Mouse (Mus musculus) thymus, postnatal 36 days (tissue): ENCODE measurements around the gene Mrpl41.
A peak's percentile ranks its signal among the peaks of the same experiment; 100 is the strongest.

Experiments
- DNase-seq, 2 experiments: peaks; one replicate each; pipeline ENCODE4 v3.0.0; 2022; ENCODE audit warnings: mixed read lengths in 2 of 2

The Mrpl41 gene

DNA sequence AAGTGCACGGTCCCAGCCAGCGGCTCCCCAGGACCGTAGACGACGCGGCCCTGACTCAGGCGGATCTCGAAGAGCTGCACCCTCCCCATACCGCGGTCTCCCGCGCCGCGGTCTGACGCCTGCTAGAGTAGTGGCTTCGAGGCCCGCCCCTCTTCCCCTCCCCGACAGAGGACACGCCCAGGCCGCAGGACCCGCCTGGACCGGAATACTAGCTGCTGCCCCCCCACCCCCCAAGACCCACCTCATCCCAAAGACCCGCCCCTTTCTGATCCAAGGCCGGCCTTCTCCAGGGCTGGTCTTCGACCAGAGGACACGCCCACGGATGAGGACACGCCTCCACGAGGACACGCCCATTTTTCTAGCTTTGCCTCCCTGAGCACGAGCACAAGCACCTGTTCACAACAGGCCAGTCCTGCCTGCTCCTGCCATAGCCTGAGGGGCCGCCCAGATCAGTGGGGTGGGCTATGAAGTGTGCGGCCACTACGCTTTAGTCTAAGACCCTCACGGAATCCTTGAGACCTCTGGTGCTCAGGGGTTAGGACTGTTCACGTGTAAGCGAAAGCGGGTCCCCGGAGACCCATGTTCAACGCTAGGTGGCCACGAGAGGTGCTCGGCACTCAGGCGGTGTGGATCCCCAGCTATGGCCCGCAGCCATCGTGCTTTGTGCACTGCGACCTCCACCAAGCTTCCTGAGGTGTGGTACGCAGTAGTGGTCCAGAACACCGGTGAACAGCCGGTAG, 39.7 kb downstream of the Mrpl41 start, which contains the start of gene Arrdc1:
TSS of gene Arrdc1 (minus strand) at position 196 of the 740 bp plus-strand sequence.
- DNase-seq: peak; percentile 94 to 95

DNA sequence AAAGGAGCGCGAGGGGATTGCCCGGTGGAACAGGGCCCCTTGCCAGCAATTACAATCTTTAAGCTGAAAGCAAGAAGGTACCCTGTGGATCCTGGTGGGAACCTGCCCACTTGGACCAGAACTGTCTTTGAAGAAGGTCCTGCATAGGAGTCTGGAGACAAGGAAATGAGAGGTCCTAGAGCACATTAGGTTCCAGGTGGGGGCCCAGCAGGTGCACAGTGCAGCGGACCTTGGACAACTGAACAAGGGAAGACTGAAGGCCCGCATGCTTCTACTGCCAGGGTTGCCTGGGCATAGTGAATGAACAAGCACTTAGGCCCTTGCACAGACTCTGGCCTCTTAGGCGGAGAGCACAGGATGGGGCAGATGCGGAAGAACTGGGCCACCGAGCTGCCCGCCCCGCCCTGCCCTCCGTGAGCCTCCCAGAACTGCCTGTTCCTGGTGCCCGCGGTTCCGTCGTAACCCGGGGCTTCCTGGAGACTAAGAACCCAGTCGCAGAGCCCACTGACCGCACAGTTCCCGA, 40.4 kb downstream of the Mrpl41 start:
- no peak for DNase-seq

DNA sequence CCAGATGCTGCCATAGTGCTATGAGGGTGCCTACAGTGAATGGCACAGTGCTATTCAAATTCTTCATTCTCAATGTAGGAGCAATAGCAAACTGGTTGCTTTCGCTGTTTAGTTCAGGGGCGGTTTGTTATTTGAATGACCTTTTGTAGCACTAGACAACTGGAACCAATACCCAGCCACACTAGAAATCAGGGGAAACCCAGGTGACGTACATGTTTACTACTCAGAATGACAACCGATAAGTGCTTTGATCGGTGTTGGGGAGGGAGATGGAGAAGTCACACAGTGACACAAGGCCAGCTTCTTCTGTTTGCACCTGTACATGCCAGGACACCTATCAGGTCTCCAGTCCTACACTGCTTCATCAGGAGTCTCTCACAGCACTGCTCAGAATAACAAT, 45.3 kb downstream of the Mrpl41 start:
- DNase-seq: no peak

DNA sequence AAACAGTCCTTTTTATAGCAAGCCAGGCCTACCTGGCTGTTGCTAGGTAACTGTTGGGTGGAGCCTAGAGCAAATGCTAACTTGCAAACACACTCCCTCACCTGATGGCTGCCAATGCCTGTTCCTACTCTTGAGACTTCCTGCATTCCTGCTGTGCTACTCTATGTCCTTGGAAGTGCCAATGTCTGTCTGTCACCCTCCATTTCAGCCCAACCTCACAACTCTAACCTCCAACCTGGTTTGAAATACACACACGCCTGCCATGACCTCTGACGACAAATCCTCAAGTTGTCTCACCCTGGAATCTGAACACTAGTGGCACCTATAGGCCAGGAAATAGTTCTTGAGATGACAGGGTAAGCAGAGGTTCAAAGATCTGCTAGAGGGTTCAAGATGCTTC, 45.8 kb downstream of the Mrpl41 start:
- DNase-seq: no peak

DNA sequence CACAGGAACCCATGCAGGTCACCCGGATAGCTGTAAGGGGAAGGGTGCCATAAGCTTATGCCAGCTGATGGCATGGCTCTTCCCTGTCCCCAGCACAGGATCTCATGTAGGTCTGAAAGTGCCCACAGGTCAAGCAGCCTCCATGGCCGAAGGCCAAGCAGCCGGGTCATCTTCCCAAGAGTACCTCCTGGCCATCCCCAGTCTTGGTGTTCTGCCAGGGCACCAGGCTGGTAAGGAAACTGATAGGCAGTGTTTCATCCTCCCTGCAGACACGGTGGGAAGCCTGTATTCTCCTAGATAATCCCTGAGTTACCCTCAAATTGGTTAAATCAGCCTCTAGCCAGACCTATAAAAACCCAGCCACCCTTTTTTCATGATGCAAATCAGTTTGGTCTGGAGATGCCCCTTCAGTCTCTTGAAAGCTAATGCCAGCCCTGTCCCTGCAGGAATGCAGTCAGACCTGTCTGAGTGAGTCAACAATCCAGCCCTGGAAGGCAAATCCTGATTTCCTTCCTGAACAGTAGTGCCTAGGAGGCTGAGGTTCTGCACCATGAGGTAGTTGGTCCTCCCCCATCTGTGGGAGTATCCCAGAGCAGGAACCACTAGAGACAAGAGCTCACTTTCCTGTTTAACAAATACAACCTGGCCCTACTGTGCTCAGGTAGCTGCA, 47.0 kb downstream of the Mrpl41 start:
- no peak for DNase-seq

DNA sequence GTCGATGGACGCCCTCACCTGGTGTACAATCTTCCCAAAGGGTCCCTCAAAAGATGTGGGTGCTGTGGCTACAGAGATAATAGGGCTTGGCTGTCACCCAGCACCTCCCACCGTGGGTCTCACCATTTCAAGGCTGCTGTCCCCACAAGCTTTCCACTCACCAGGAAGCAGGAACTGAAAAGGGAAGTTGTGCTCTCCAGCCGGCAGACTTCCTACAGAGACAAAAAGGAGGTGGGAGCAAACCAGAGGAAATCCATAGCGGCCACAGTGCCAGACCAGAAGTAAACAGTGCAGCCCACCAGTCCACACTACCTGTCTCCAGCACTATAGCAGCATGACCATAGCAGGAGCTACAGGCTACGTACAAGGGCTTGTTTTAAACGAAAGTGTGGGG, 47.9 kb downstream of the Mrpl41 start:
- DNase-seq: no peak

DNA sequence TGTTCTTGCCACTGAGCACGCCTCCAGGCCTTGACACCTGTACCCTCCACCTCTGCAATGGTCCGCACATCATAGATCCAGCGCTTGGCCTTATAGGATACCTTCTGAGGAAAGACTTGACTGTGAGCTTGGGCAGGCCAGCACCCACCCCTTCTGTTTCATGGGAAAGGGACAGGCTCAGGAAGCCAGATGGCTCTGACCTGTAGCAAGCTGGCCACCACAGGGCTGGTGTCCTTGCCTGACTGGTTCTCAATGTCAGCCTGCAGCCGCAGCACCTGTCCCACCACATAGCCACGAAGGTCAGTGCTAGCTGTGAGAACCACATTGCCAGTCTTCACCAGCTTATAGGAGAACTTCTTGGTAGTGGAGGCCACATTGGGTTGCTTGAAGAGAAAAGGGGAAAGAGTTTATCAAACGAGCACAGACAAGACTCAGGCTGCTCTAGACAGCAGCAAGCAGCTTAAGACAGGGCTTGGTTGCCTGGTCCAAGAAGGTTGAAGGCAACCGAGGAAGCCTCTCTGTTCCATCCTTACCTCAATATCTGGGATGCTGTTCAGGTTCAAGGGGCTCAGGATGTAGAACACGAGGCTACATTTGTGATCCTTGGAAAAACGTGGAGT, 48.4 kb downstream of the Mrpl41 start:
- no peak for DNase-seq

DNA sequence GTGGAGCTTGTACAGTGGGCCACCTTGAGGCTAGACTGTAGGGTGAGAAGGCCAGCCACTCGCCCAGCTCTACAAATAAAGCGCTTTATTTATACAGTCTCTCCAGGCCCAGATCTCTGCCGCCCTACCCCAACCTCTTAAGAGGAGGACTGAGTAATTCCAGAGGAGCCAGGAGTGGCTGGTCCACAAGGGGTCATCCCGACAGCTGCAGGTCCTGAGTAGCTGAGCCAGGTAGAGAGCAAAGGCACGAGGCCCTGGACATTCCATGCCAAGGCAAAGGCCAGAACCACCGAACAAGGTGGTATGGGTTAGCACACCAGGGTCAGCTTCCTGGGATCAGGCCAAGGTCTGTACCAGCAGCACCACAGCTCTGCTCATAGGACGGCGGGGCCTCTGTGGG, 49.6 kb downstream of the Mrpl41 start:
- DNase-seq: no peak
